Mouse (Mus musculus): ENCODE data around the gene Lrrc1. TPM values are rescaled to one million over a fixed set of nuclear protein-coding genes. Genes with fewer than 3 reads are reported as not detected.

Lrrc1 gene
- polyA plus RNA-seq, 1 experiment from 2014 or later = 5.4 TPM

- H3K9ac ChIP-seq (ENCODE audit: low read depth, low read length) = no peak overlapping the region
- no peaks in the 10 kb centered on the region for H3K9me3 ChIP-seq (replicated peaks; ENCODE audit: control insufficient read depth, low read length, poor library complexity, severe bottlenecking)
- H3K27me3 ChIP-seq (ENCODE audit: control insufficient read depth, insufficient read depth, low read depth, low read length) = no peaks in the 10 kb centered on the region
- WGBS = 44% methylated on average over 1 of the region's 1 CpGs
- no peaks in the 10 kb centered on the region for H3K4me1 ChIP-seq (ENCODE audit: control insufficient read depth, insufficient read depth, low read length)
- no peak overlapping the region for H3K27ac ChIP-seq (ENCODE audit: low read length)
- no peak overlapping the region for H3K4me3 ChIP-seq (ENCODE audit: low read depth, low read length)
- ATAC-seq = no peak
- no peak overlapping the region for H3K4me2 ChIP-seq (ENCODE audit: low read length)
- H3K36me3 ChIP-seq (ENCODE audit: control insufficient read depth, insufficient read depth, low read length) = no peaks in the 10 kb centered on the region
Observed at GRCm38 (mm10) chr9:77386751-77387150, 157.9 kb downstream of the Lrrc1 start.

- Histone ChIP-seq H3K4me1 (ENCODE audit: control insufficient read depth, insufficient read depth, low read length) (no peaks in the 10 kb centered on the region), H3K36me3 (ENCODE audit: control insufficient read depth, insufficient read depth, low read length) (no peaks in the 10 kb centered on the region), H3K27me3 (ENCODE audit: control insufficient read depth, insufficient read depth, low read depth, low read length) (no peaks in the 10 kb centered on the region), H3K27ac (ENCODE audit: low read length) (no peak overlapping the region), H3K9me3 (replicated peaks; ENCODE audit: control insufficient read depth, low read length, poor library complexity, severe bottlenecking) (no peaks in the 10 kb centered on the region), H3K9ac (ENCODE audit: low read depth, low read length) (no peak overlapping the region), H3K4me3 (ENCODE audit: low read depth, low read length) (no peak overlapping the region), H3K4me2 (ENCODE audit: low read length) (no peak overlapping the region)
- WGBS = 81% methylated on average over 12 of the region's 12 CpGs
- no peak for ATAC-seq
Observed at GRCm38 (mm10) chr9:77385611-77386010, 159.1 kb downstream of the Lrrc1 start.

DNA sequence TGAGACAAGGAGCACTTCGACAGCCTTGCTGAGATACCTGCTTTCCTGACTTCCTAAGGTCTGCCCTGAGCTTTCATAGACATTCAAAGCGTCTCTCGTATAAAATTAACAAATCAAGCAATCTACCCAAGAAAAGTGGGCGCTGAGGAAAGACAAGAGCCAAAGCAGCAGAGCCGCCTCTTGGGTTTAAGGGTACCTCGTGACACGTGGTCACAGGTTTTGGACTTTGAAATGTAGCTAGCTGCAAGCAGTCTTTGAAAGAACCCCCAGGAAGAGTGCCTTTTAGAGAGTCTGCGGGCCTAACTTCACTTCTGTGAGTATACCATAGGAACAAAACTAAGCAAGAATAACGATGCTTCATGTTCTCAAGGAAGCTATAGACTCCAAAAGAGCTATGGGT lies 160.0 kb downstream of the Lrrc1 start:
- H3K4me2 ChIP-seq (ENCODE audit: low read length) = no peak overlapping the region
- H3K9ac ChIP-seq (ENCODE audit: low read depth, low read length) = no peak overlapping the region
- H3K27ac ChIP-seq (ENCODE audit: low read length) = no peak overlapping the region
- 89% methylated on average over 9 of the region's 9 CpGs for WGBS
- ATAC-seq = no peak
- no peaks in the 10 kb centered on the region for H3K27me3 ChIP-seq (ENCODE audit: control insufficient read depth, insufficient read depth, low read depth, low read length)
- no peaks in the 10 kb centered on the region for H3K36me3 ChIP-seq (ENCODE audit: control insufficient read depth, insufficient read depth, low read length)
- no peak overlapping the region for H3K4me3 ChIP-seq (ENCODE audit: low read depth, low read length)
- no peaks in the 10 kb centered on the region for H3K4me1 ChIP-seq (ENCODE audit: control insufficient read depth, insufficient read depth, low read length)
- no peaks in the 10 kb centered on the region for H3K9me3 ChIP-seq (replicated peaks; ENCODE audit: control insufficient read depth, low read length, poor library complexity, severe bottlenecking)

DNA sequence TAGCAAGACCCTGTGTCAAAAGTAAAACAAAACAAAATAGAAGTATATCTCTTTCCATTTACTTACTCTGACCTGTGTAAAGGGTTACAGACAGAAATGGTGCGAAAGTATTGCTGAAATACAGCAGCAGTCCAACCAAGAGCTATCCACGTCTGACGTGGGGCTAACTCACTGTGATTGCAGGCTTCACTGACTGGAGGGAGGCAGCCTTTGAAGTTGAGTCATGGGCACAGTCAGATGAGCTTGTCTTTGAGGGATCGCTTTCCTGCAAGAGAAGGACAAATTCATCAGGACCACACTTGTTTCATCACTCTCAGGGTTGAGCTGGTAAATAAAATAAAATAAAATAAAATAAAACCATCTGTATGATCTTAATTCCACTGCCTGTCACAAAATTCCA lies 160.7 kb downstream of the Lrrc1 start:
- 69% methylated on average over 4 of the region's 4 CpGs for WGBS
- no peaks in the 10 kb centered on the region for H3K36me3 ChIP-seq (ENCODE audit: control insufficient read depth, insufficient read depth, low read length)

GRCm38 (mm10) chr9:77382514-77382913 lies 162.2 kb downstream of the Lrrc1 start:
- ATAC-seq = no peak
- H3K27me3 ChIP-seq (ENCODE audit: control insufficient read depth, insufficient read depth, low read depth, low read length) = no peaks in the 10 kb centered on the region
- H3K27ac ChIP-seq (ENCODE audit: low read length) = no peak overlapping the region
- H3K4me3 ChIP-seq (ENCODE audit: low read depth, low read length) = no peak overlapping the region
- WGBS = 40% methylated on average over 3 of the region's 3 CpGs
- no peak overlapping the region for H3K4me2 ChIP-seq (ENCODE audit: low read length)
- H3K9me3 ChIP-seq (replicated peaks; ENCODE audit: control insufficient read depth, low read length, poor library complexity, severe bottlenecking) = no peaks in the 10 kb centered on the region
- H3K36me3 ChIP-seq (ENCODE audit: control insufficient read depth, insufficient read depth, low read length) = no peaks in the 10 kb centered on the region
- no peaks in the 10 kb centered on the region for H3K4me1 ChIP-seq (ENCODE audit: control insufficient read depth, insufficient read depth, low read length)
- no peak overlapping the region for H3K9ac ChIP-seq (ENCODE audit: low read depth, low read length)

More for the DNA sequence above, 160.7 kb downstream of the Lrrc1 start:
- no peak overlapping the region for H3K27ac ChIP-seq (ENCODE audit: low read length)
- no peaks in the 10 kb centered on the region for H3K4me1 ChIP-seq (ENCODE audit: control insufficient read depth, insufficient read depth, low read length)
- no peaks in the 10 kb centered on the region for H3K27me3 ChIP-seq (ENCODE audit: control insufficient read depth, insufficient read depth, low read depth, low read length)
- H3K4me3 ChIP-seq (ENCODE audit: low read depth, low read length) = no peak overlapping the region
- no peak overlapping the region for H3K9ac ChIP-seq (ENCODE audit: low read depth, low read length)
- H3K9me3 ChIP-seq (replicated peaks; ENCODE audit: control insufficient read depth, low read length, poor library complexity, severe bottlenecking) = no peaks in the 10 kb centered on the region
- ATAC-seq = no peak
- no peak overlapping the region for H3K4me2 ChIP-seq (ENCODE audit: low read length)

- Histone ChIP-seq H3K27ac (ENCODE audit: low read length) (no peak overlapping the region), H3K27me3 (ENCODE audit: control insufficient read depth, insufficient read depth, low read depth, low read length) (no peaks in the 10 kb centered on the region), H3K36me3 (ENCODE audit: control insufficient read depth, insufficient read depth, low read length) (no peaks in the 10 kb centered on the region), H3K4me1 (ENCODE audit: control insufficient read depth, insufficient read depth, low read length) (no peaks in the 10 kb centered on the region), H3K4me2 (ENCODE audit: low read length) (no peak overlapping the region), H3K4me3 (ENCODE audit: low read depth, low read length) (no peak overlapping the region), H3K9me3 (replicated peaks; ENCODE audit: control insufficient read depth, low read length, poor library complexity, severe bottlenecking) (no peaks in the 10 kb centered on the region), H3K9ac (ENCODE audit: low read depth, low read length) (no peak overlapping the region)
- WGBS = 14% methylated on average over 5 of the region's 5 CpGs
- no peak for ATAC-seq
Observed at GRCm38 (mm10) chr9:77381565-77381964, 163.1 kb downstream of the Lrrc1 start.

Small RNA genes within 50 kb of the gene (microRNA-seq; reads per million reads assigned to microRNA genes)
- gene Gm25250 = not detected

Other genes with a start within 250 kb of the Lrrc1 start
- gene Mlip, start 191.9 kb downstream of the Lrrc1 start, polyA plus RNA-seq (2015; fragmentation: Nextera tagmentation; extraction: Ambion mirVana) = 0.97 and 1.8 TPM in 2 replicates
- 0.14 and 0.20 TPM in 2 replicates for gene Klhl31, start 91.6 kb upstream of the Lrrc1 start, polyA plus RNA-seq (2015; fragmentation: Nextera tagmentation; extraction: Ambion mirVana)
- 15.1 and 15.4 TPM in 2 replicates for gene Gclc, start 209.7 kb upstream of the Lrrc1 start, polyA plus RNA-seq (2015; fragmentation: Nextera tagmentation; extraction: Ambion mirVana)